Mouse (Mus musculus) Patski (cell line): ENCODE data around the gene Fbxw2. TPM values are rescaled to one million over a fixed set of nuclear protein-coding genes. Genes with fewer than 3 reads are reported as not detected.
A peak's percentile ranks its signal among the peaks of the same experiment; 100 is the strongest.
"Not testable (repeated sequence)": the region's sequence is repeated elsewhere in the genome, so short reads cannot be mapped to it uniquely, and the experiment has no call there.

Source experiments
- ATAC-seq: fragments of 100-300 bp; one replicate; pipeline ENCODE4 v1.8.0; 2021
- CTCF ChIA-PET: fragments of 350-600 bp; sonication (Branson Sonifier 250); formaldehyde crosslinking; loops from one replicate; lab custom pipeline; 2022; ENCODE audit warnings: inconsistent platforms; lab: Charles Lee
- POLR2A ChIA-PET: fragments of 350-600 bp; sonication (Branson Sonifier 250); formaldehyde crosslinking; loops from one replicate; lab custom pipeline; 2022; ENCODE audit warnings: antibody characterized with exemption, inconsistent platforms; lab: Charles Lee
- DNase-seq: peaks from one replicate; pipeline ENCODE4 v3.0.0-alpha.2; 2011; ENCODE audit warnings: low read depth, low spot score
- H3K27me3 ChIP-seq: fragments of 371-371 bp; one replicate; pipeline ENCODE4 v1.5.1; 2021
- CTCF ChIP-seq: fragments of 100-300 bp; IDR thresholded peaks from one replicate; pipeline ENCODE4 v1.5.1; 2021
- in situ Hi-C: fragments of 300-500 bp; cut with MboI; formaldehyde crosslinking; loops from 3 replicates; pipeline ENCODE4 v1.11.1; 2018; ENCODE audit warnings: low pct_unique_long_range_greater_than_20kb, mixed read lengths
- polyA plus RNA-seq: library from polyadenylated mRNA; unstranded; gene quantifications from one replicate; pipeline ENCODE4 v1.2.3, GENCODE M21; 2021

Gene Fbxw2
- polyA plus RNA-seq, 1 experiment from 2014 or later: 62.6 TPM

- DNase-seq (no peak), ATAC-seq (no peak)
- TF ChIP-seq CTCF: no peak
- in situ Hi-C loops: no loop called here
- H3K27me3 ChIP-seq: no peaks in the 10 kb centered on the region
- ChIA-PET POLR2A (no interaction called here), CTCF (interaction anchor here (0.8 kb wide), 1 partner anchor 8 kb away, joined by 4 read pairs; no protein-coding TSS in a partner anchor)
Measured at GRCm38 (mm10) chr2:34774493-34774892, 51.6 kb downstream of the Fbxw2 start.

DNA sequence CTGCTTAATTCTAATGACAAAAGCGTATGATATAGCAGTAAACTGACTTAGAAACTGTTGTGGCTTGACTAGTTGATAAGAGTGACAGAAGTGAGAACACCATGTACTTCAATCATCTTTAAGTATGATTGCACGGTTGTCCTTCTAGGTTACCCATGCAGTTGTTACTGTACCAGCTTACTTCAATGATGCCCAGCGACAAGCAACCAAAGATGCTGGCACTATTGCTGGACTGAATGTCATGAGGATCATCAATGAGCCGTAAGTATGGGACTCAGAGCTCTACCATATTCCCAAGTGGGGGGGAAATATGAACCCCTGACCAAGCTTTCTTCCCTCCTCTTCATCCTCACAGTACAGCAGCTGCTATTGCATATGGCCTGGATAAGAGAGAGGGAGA, 52.4 kb downstream of the Fbxw2 start:
- no peak for TF ChIP-seq CTCF
- ChIA-PET CTCF (interaction anchor here (0.8 kb wide), 2 partner anchors 9 to 11 kb away, joined by 3 to 4 read pairs; no protein-coding TSS in a partner anchor), POLR2A (interaction anchor here (0.6 kb wide), 1 partner anchor 53 kb away, joined by 3 read pairs; no protein-coding TSS in a partner anchor)
- DNase-seq (no peak), ATAC-seq (no peak)
- H3K27me3 ChIP-seq: no peaks in the 10 kb centered on the region
- in situ Hi-C loops: no loop called here

DNA sequence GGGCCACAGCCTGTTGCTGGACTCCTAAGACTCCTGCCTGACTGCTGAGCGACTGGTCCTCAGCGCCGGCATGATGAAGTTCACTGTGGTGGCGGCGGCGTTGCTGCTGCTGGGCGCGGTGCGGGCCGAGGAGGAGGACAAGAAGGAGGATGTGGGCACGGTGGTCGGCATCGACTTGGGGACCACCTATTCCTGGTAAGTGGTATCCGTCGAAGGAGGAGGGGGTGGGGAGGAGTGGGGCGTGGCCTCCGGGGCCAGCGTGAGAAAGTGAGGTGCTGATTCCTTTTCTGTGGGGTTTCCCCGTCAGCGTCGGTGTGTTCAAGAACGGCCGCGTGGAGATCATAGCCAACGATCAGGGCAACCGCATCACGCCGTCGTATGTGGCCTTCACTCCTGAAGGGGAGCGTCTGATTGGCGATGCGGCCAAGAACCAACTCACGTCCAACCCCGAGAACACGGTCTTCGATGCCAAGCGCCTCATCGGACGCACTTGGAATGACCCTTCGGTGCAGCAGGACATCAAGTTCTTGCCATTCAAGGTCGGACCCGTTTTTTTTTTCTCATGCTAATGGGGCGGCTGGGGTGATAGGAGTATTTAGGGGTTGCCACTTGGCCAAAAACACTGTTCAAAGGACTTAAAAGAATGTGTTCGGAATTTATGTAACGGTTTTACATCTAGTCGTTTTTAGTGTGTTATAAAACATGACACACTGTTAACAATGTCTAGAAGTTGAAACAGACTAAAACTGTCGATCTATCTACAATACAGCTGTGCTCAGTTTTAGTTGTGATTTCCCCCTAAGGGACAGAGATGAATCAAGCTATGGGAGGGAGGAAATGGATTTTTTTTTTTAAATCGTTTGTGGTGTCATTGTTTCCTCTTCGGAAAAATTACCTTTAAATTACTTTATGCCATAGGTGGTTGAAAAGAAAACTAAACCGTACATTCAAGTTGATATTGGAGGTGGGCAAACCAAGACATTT, 53.6 kb downstream of the Fbxw2 start:
- ChIA-PET POLR2A (interaction anchor here (2.3 to 2.4 kb wide), 2 partner anchors 17 to 28 kb away, joined by 12 to 17 read pairs; partner anchors contain the start of genes Gapvd1 and Rabepk), CTCF (interaction anchor here (1.1 kb wide), 1 partner anchor 12 kb away, joined by 6 read pairs; no protein-coding TSS in a partner anchor)
- ATAC-seq (peak; percentile 1), DNase-seq (no peak)
- TF ChIP-seq CTCF: no peak
- in situ Hi-C loops: no loop called here
- no peaks in the 10 kb centered on the region for H3K27me3 ChIP-seq

GRCm38 (mm10) chr2:34771368-34772226, 54.5 kb downstream of the Fbxw2 start, which contains the start of gene Hspa5:
Gene Hspa5, plus strand, starts transcription at chr2:34771970.
- H3K27me3 ChIP-seq: no peaks in the 10 kb centered on the region
- ChIA-PET POLR2A (interaction anchor here (1.5 to 2.4 kb wide), 3 partner anchors 12 to 29 kb away, joined by 4 to 17 read pairs (median 12); partner anchors contain the start of genes Gapvd1 and Rabepk), CTCF (interaction anchor here (1.1 kb wide), 1 partner anchor 13 kb away, joined by 6 read pairs; no protein-coding TSS in a partner anchor)
- ATAC-seq: peak; percentile 95
- DNase-seq: peak; percentile 97
- no peak for TF ChIP-seq CTCF
- in situ Hi-C loops: no loop called here

DNA sequence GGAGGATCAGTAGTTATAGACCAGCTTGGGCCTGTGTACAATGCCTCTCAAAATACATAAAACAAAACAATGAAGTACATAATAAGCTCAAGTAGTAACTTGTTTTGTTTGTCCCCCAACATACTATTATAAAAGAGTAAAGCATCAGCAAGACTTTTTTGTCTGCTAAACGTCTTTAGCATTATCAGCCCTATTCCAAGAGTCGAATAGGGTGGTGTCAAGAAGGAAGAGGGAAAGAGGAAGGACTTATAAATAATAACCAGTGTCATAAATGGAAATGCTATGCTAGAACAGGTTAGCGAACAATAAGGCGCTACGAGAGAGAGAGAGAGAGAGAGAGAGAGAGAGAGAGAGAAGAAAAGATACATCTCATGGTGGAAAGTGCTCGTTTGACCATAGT, 55.2 kb downstream of the Fbxw2 start:
- ATAC-seq (no peak), DNase-seq (no peak)
- no peaks in the 10 kb centered on the region for H3K27me3 ChIP-seq
- ChIA-PET CTCF (interaction anchor here (0.8 kb wide), 1 partner anchor 13 kb away, joined by 3 read pairs; no protein-coding TSS in a partner anchor), POLR2A (interaction anchor here (1.5 to 2.4 kb wide), 3 partner anchors 12 to 29 kb away, joined by 4 to 17 read pairs (median 12); partner anchors contain the start of genes Gapvd1 and Rabepk)
- no peak for TF ChIP-seq CTCF
- in situ Hi-C loops: no loop called here

DNA sequence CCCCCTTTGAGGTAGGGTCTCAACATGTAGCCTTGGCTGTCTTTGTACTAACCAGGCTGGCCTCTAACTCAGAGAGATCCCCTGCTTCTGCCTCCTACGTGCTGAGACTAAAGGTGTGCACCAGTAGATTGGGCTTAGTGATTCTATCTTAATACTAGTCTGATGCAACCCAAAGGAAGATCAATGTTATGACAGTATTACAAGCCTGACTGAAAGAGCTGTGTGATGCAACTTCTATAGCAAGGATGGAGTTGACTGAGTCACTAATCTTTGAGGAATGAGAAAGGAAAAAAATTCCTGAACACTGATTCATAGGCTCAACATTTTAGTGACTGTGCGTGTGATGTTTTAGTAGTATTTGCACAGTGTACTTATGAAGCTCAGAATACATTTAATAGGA, 56.1 kb downstream of the Fbxw2 start:
- TF ChIP-seq CTCF: no peak
- no peak for ATAC-seq
- POLR2A ChIA-PET: interaction anchor here (2.3 to 2.4 kb wide), 2 partner anchors 15 to 30 kb away, joined by 12 to 17 read pairs; partner anchors contain the start of genes Gapvd1 and Rabepk
- DNase-seq: no peak
- no peaks in the 10 kb centered on the region for H3K27me3 ChIP-seq
- in situ Hi-C loops: no loop called here
- CTCF ChIA-PET: no interaction called here

- no peak for DNase-seq
- H3K27me3 ChIP-seq: no peaks in the 10 kb centered on the region
- in situ Hi-C loops: no loop called here
- ChIA-PET CTCF (no interaction called here), POLR2A (no interaction called here)
- no peak for TF ChIP-seq CTCF
- no peak for ATAC-seq
Measured at GRCm38 (mm10) chr2:34764801-34765200, 61.3 kb downstream of the Fbxw2 start.

DNA sequence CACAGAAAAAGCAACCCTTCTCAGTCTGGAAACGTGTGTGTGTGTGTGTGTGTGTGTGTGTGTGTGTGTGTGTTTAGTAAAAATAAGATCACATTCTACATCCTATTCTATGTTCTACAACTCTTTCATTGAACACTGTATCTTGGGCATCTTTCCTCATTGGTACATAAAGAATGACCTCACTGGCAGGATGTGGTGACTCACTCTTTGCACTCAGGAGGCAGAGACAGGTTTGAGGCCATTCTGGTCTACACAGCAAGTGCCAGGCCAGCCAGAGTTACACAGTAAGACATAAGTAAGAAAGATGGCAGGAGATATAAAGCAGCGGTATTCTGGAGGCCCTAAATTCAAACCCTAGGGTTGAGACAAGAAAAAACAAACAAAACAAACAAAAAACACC, 63.2 kb downstream of the Fbxw2 start:
- CTCF ChIA-PET: no interaction called here
- ATAC-seq (no peak), DNase-seq (no peak)
- H3K27me3 ChIP-seq: no peaks in the 10 kb centered on the region
- in situ Hi-C loops: no loop called here
- no peak for TF ChIP-seq CTCF
- POLR2A ChIA-PET: no interaction called here

GRCm38 (mm10) chr2:34762174-34762573, 63.9 kb downstream of the Fbxw2 start:
- ChIA-PET POLR2A (no interaction called here), CTCF (no interaction called here)
- ATAC-seq (no peak), DNase-seq (no peak)
- H3K27me3 ChIP-seq: no peaks in the 10 kb centered on the region
- no peak for TF ChIP-seq CTCF
- in situ Hi-C loops: no loop called here

DNA sequence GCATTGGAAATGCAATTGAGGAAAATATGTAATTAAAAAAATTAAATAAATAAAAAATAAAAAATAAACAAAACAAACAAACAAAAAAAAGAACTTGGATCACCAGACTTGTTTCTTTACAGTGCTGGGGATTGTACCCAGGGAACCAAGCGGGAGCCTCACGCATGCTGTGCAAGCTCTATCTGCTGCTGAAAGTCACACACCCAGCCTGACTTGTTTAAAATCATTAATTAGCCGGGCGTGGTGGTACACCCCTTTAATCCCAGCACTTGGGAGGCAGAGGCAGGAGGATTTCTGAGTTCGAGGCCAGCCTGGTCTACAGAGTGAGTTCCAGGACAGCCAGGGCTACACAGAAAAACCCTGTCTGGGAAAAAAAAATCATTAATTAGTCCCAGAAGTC, 64.8 kb downstream of the Fbxw2 start:
- H3K27me3 ChIP-seq, POLR2A ChIA-PET, DNase-seq, in situ Hi-C loops, ATAC-seq, CTCF ChIA-PET: not testable (repeated sequence)
